Mouse (Mus musculus) midbrain, embryonic 10.5 days (tissue): ENCODE measurements around the gene B230104I21Rik. TPM values are rescaled to one million over a fixed set of nuclear protein-coding genes. Genes with fewer than 3 reads are reported as not detected.
A peak's percentile ranks its signal among the peaks of the same experiment; 100 is the strongest.

ENCODE experiments used
- DNase-seq: peaks from one replicate; pipeline ENCODE4 v3.0.0-alpha.2; 2017; ENCODE audit warnings: low spot score
- H3K27ac ChIP-seq: fragments of 300-500 bp; sonication (generic); replicated peaks from 2 replicates; pipeline ENCODE4 v1.5.1; 2016; ENCODE audit warnings: mild to moderate bottlenecking
- H3K27me3 ChIP-seq: fragments of 300-500 bp; sonication (generic); 2 replicates; pipeline ENCODE4 v1.6.1; 2016; ENCODE audit warnings: low read depth, mild to moderate bottlenecking; ENCODE audit not compliant: poor library complexity, severe bottlenecking
- H3K36me3 ChIP-seq: fragments of 300-500 bp; sonication (generic); 2 replicates; pipeline ENCODE4 v1.6.1; 2016; ENCODE audit warnings: mild to moderate bottlenecking, moderate library complexity
- H3K4me1 ChIP-seq: fragments of 300-500 bp; sonication (generic); 2 replicates; pipeline ENCODE4 v1.6.1; 2016
- H3K4me3 ChIP-seq: fragments of 300-500 bp; sonication (generic); 2 replicates; pipeline ENCODE4 v1.5.1; 2016; ENCODE audit warnings: mild to moderate bottlenecking, moderate library complexity
- H3K9me3 ChIP-seq: fragments of 300-500 bp; sonication (generic); replicated peaks from 2 replicates; pipeline ENCODE4 v1.6.1; 2016; ENCODE audit warnings: mild to moderate bottlenecking
- WGBS: fragments of 180-500 bp; shearing (Covaris S2); methylation state at CpG from one replicate; pipeline ENCODE4 v1.1.7; 2016; 5-methylcytosine and 5-hydroxymethylcytosine counted together
- polyA plus RNA-seq: library from polyadenylated mRNA; unstranded; fragments of >200 nt; fragmentation: Nextera tagmentation; extraction: Ambion mirVana; gene quantifications from 2 replicates; pipeline ENCODE4 v1.2.1, GENCODE M21; 2016

B230104I21Rik gene
- polyA plus RNA-seq, 1 experiment from 2014 or later: not detected

DNA sequence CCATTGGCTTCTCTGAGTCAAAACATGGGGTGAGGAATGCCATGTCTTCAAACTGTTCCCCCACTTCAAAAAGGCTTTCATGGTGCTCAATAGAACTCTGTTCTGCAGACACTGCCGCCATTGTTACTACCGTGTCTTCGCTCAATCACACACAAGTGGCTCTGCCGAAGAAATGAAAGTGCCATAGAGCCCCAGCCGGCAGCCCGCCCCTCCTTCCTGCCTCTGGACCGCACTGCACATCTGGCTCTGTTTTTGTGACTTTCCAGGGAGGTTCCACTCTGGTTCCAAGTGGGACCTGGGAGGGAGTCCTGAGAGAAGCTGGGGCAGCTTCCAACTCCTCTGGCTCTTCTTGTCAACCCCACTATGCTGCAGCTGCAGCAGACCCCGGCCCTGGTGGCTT is 49.3 kb downstream of the B230104I21Rik start:
- Histone ChIP-seq H3K27ac (peak overlapping the region; percentile 43), H3K27me3 (peaks cover 34% of the 10 kb centered on the region), H3K4me3 (no peak overlapping the region), H3K4me1 (peaks cover 30% of the 10 kb centered on the region), H3K9me3 (no peaks in the 10 kb centered on the region), H3K36me3 (no peaks in the 10 kb centered on the region)
- WGBS: 74% methylated on average over 8 of the region's 8 CpGs
- no peak for DNase-seq

DNA sequence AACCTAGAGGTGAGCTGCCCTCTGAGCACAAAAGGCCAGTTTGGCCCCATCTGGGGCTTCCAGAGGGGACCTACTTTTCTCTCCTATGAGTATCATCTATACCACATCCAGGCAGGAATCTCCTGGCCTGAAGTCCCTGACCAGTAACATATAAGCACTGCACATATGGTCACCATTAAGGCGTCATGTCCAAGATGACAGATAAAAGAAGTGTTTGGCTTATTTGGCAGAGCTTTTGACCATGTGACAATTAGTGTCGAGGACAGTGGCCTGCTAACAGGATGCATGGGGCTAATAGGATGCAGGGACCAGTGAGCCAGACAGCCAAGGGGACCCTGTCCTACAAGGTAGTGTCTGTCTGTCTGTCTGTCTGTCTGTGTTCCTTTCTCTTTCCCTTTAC is 50.0 kb downstream of the B230104I21Rik start:
- DNase-seq: no peak
- 74% methylated on average over 2 of the region's 2 CpGs for WGBS
- Histone ChIP-seq H3K27ac (no peak overlapping the region), H3K4me3 (no peak overlapping the region), H3K4me1 (peaks cover 38% of the 10 kb centered on the region), H3K36me3 (no peaks in the 10 kb centered on the region), H3K9me3 (no peaks in the 10 kb centered on the region), H3K27me3 (peaks cover 34% of the 10 kb centered on the region)

DNA sequence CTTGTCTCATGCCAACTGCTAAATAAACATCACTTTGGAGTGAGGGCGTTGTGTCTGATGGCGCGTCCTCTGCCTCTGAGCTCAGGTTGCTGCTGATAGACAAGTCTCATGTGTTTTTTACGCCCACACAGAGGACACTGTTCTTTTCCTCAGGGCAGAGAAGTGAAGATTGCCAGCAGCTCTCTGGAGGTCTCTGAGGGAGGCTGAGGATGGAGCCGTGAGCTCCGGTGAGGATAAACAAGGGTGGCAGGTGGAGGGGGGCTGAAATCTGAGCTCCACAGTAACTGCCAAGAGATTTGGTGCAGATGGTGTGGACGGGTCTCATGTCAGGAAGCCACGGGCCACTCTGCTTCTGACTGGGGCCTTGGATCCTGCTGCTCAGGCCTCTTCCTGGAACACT is 50.9 kb downstream of the B230104I21Rik start:
- Histone ChIP-seq H3K4me1 (peaks cover 46% of the 10 kb centered on the region), H3K36me3 (no peaks in the 10 kb centered on the region), H3K9me3 (no peaks in the 10 kb centered on the region), H3K27me3 (peaks cover 42% of the 10 kb centered on the region), H3K4me3 (no peak overlapping the region), H3K27ac (peak overlapping the region; percentile 60)
- WGBS: 68% methylated on average over 8 of the region's 8 CpGs
- no peak for DNase-seq

DNA sequence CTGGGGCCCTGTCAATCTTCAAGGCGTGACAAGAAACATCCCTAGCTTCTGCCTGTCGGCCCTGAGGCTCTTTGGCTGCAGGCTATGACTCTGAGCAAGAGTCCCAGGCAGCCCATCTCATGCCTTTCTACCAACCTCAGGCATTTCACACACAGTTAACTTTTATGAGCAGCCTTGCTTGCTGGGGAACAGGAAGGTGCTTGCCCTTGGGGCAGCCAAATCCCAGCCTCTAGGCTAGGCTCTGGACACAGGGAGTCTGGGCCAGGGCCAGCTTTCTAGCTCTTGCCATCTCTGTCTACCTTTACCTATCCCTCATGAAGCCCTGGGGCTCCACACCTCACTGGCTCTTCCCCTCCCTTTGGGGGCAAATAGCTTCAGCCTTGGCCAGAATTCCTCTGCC is 53.7 kb downstream of the B230104I21Rik start:
- Histone ChIP-seq H3K27ac (peak overlapping the region; percentile 78), H3K9me3 (no peaks in the 10 kb centered on the region), H3K27me3 (peaks cover 46% of the 10 kb centered on the region), H3K4me3 (no peak overlapping the region), H3K36me3 (no peaks in the 10 kb centered on the region), H3K4me1 (peaks cover 67% of the 10 kb centered on the region)
- 80% methylated on average over 2 of the region's 2 CpGs for WGBS
- no peak for DNase-seq

DNA sequence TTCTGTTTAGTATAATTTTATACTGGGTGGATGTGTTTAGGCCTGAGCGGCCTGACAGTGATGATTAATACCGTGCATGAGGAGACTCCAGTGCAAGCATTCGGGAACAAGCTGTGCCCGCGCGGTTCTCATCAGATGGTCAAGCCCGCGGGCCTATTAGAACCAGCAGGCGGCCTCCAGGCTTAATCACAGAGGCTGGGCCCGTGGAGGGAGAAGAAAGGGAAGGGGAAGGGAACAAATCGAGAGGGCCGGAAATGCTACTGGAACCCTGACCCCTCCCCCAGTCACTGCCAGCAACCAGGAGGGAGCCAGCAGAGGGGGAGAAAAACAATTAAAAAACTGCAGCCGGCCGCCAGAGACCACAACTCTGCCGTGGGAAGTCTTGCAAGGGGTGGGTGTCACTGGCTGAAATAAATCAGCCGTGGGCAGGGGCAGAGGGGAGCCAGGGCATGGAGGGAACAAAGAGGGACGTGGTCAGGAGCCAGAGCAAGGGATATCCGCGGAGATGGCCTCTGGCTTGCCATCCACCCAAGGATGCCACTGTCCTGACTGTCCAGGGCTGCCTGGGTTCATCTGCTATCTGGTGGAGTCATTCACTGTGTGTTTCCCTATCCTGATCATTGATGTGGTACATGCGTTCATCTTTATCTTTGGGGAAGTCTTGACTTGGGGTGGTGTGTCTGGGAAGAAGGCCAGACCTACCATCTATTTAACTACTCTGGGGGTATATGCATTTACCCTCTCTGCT is 54.6 kb downstream of the B230104I21Rik start:
- Histone ChIP-seq H3K4me3 (peak overlapping the region; percentile 15; the same call in 1 of the 2 replicates), H3K27me3 (peaks cover 40% of the 10 kb centered on the region), H3K4me1 (peaks cover 62% of the 10 kb centered on the region), H3K27ac (peak overlapping the region; percentile 78), H3K36me3 (no peaks in the 10 kb centered on the region), H3K9me3 (no peaks in the 10 kb centered on the region)
- 15% methylated on average over 20 of the region's 20 CpGs for WGBS
- peak; percentile 76 for DNase-seq

DNA sequence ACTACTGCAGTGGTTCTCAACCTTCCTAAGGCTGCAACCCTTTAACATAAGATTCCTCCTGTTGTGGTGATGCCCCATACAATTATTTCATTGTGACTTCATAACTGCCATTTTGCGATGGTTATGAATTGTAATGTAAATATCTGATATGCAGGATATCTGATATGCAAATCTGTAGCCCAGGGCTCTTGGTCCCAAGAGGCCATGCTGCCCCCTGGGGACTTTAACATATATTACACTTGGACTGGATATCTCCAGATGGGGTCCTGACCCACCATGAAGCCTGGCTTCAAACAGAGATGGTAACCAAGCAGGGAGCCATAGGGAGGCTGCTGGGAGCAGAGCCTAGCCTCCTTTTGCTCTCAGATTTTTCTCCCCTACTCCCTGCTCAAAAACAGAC is 56.7 kb downstream of the B230104I21Rik start:
- no peaks in the 10 kb centered on the region for H3K36me3 ChIP-seq
- peaks cover 49% of the 10 kb centered on the region for H3K4me1 ChIP-seq
- no peak overlapping the region for H3K4me3 ChIP-seq
- peaks cover 39% of the 10 kb centered on the region for H3K27me3 ChIP-seq
- 0 out of 2 replicates have a peak overlapping the region, but pooled peaks have one; percentile 24 for H3K27ac ChIP-seq
- 90% methylated on average over 1 of the region's 1 CpGs for WGBS
- H3K9me3 ChIP-seq: no peaks in the 10 kb centered on the region
- no peak for DNase-seq

DNA sequence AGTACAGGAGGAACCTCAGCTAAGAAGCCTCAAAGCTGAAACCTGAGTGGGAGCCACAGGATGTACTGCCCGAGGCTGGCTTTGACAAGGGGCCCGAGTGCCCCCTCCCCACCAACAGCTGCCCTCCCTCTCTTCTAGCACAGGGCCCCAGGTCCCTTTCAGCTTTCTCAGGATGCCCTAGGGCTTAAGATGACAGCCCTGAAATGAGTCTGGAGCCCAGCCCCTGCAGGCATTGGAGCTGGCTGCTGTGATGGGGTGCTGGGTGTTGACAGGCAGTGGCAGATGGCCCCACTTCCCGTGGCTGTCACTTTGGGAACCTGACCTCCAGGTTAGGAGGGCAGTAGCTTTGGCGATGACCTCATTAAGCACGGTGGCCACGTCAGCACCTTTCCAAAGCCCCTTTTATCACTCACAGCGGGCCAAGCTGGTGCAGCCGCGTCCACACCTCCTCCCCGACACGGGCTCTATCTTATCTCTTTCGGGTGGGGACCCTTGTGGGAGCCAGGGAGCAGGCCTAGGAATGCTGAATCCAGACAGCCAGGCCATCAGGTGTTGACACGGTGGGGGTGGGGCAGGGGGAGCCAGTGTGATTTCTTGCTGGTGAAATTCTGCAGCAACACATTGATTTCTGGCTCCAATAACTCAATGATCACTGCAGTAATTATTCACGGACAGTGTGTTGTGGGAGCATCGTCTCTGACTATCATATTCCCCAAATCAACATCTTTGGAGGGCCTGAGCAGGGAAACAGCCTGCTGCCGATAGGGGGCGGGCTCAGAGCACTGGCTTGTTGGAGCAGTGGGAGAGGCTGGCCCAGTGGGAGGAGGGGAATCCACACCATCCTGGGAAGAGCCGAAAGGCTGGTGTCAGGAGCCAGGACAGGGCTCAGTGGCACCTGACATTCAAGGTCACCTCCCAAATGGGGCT is 57.5 kb downstream of the B230104I21Rik start:
- Histone ChIP-seq H3K9me3 (no peaks in the 10 kb centered on the region), H3K27me3 (peaks cover 31% of the 10 kb centered on the region), H3K27ac (peak overlapping the region; percentile 24), H3K36me3 (no peaks in the 10 kb centered on the region), H3K4me1 (peaks cover 49% of the 10 kb centered on the region), H3K4me3 (no peak overlapping the region)
- peak; percentile 63 for DNase-seq
- WGBS: 36% methylated on average over 18 of the region's 18 CpGs

DNA sequence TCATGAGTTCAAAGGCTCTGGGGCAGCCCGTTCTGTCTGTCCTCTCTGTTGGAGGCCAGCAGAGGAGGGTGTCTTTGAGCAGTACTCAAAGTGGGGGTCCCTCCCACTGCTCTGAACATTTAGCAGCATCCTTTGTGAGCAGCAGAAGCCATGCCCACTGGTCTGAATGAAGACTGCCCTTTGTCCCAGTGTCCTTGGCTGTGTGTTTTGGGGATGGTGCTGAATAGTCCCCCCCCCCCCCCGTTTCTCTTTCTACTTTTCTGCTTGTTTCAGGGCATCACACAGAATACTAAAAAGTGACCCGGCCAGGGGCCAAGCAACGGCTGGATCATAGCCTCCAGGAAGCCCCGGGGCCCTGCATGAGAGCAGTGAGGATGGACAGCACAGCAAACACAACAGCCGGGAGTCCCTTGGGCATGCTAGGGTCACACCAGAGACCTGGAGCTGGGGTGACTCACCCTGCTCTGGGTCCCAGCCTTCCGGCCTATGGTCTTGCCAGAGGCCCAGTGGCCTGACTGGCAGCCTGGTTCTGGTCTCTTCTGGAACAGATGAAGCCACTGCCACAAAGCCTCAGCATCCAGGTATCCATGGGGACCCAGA is 58.3 kb downstream of the B230104I21Rik start:
- H3K4me1 ChIP-seq: peaks cover 49% of the 10 kb centered on the region
- no peak overlapping the region for H3K4me3 ChIP-seq
- peak overlapping the region; percentile 24 for H3K27ac ChIP-seq
- no peaks in the 10 kb centered on the region for H3K36me3 ChIP-seq
- no peak for DNase-seq
- 69% methylated on average over 7 of the region's 7 CpGs for WGBS
- no peaks in the 10 kb centered on the region for H3K9me3 ChIP-seq
- H3K27me3 ChIP-seq: peaks cover 24% of the 10 kb centered on the region

DNA sequence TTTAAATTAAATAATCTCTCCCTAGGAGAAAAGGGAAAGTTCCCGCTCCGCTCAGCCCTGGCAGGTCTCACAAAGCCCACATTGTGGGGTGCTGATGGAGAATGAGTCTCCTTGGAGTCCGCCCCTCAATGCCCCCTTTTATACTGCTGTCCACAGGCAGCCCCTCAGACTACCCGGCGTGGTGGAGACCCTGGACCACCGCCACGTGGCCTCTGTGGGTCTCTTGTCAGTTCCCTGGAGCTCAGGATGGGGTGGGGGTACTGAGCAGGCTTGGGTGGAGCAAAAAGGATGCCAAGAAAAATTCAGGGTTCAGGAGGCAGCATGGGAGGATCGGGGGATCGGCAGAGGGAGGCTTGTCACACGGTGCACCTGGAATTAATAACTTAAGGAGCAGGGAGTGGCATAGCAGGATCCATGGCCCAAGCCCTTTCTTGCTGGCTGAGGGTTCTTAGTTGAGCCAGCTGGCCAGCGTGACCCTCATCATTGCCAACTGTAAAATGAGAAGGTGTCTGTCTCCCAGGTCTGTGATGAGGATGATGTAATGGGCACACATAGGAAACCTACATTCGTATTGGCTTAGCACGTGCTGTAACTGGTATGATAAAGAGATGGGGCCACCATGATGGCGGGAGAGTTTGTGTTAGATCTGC is 60.9 kb downstream of the B230104I21Rik start:
- Histone ChIP-seq H3K4me3 (no peak overlapping the region), H3K27me3 (peaks cover 8% of the 10 kb centered on the region), H3K36me3 (no peaks in the 10 kb centered on the region), H3K27ac (0 out of 2 replicates have a peak overlapping the region, but pooled peaks have one; percentile 6), H3K4me1 (peaks cover 40% of the 10 kb centered on the region), H3K9me3 (no peaks in the 10 kb centered on the region)
- WGBS: 90% methylated on average over 14 of the region's 14 CpGs
- no peak for DNase-seq

Other genes with a start within 250 kb of the B230104I21Rik start
- gene Trp73, start 195.9 kb upstream of the B230104I21Rik start, polyA plus RNA-seq: 0.30 and 0.36 TPM in 2 replicates
- 47.2 and 53.1 TPM in 2 replicates for gene Wrap73, start 193.8 kb upstream of the B230104I21Rik start, polyA plus RNA-seq
- gene Tprgl, start 175.5 kb upstream of the B230104I21Rik start, polyA plus RNA-seq: 120 and 129 TPM in 2 replicates
- 21.6 and 23.4 TPM in 2 replicates for gene Megf6, start 165.4 kb upstream of the B230104I21Rik start, polyA plus RNA-seq
- 1.4 and 1.6 TPM in 2 replicates for gene Arhgef16, start 34.5 kb upstream of the B230104I21Rik start, polyA plus RNA-seq